Mouse (Mus musculus): ENCODE results near the gene Cdk18. TPM values are rescaled to one million over a fixed set of nuclear protein-coding genes. Genes with fewer than 3 reads are reported as not detected.

Gene Cdk18
- polyA plus RNA-seq, 1 experiment from 2014 or later: 0.82 TPM

DNA sequence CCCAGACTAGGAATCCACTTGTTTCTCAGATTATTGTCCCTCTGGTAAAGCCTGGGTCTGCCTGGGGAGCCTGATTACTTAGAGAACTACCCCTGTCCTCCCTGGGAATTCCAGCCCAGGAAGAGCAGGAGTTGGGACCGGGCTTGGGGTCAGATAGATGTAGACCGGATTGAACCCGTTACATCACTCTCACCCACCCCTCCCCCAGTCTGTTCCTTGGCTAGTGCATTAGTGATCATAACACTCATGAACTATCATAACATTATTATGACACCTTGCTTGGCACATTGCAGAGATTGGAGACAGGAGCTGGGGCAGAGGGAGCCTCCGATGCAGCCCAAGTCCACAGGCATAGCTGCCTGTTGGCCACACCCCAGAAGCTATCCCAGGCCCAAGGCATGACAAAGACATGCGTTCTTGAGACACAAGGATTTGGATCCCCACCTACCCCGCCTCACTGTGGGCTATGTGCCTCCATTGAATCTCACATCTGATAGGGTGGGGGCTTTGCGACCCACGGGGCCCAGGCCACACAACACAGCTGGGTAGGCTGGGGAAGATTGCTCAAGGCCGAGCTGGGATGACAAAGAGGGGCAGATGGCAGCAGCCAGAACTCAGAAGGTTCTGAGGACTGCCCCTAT lies 1.4 kb downstream of the Cdk18 start:
- ATAC-seq (ENCODE audit: low FRiP score) (0 out of 2 replicates have a peak, but pooled peaks have one; percentile 15), DNase-seq (ENCODE audit: low spot score) (no peak)
- no peaks in the 10 kb centered on the region for H3K36me3 ChIP-seq (ENCODE audit: control insufficient read depth, insufficient read depth, low read length)
- no peak overlapping the region for H3K4me3 ChIP-seq (ENCODE audit: low read depth, low read length)
- H3K4me1 ChIP-seq (replicated peaks; ENCODE audit: control insufficient read depth, insufficient read depth, low read length): peaks cover 9% of the 10 kb centered on the region
- H3K27ac ChIP-seq (ENCODE audit: low read depth, low read length): no peak overlapping the region
- no peaks in the 10 kb centered on the region for H3K9me3 ChIP-seq (ENCODE audit: control insufficient read depth, low read length)
- no peak overlapping the region for H3K4me2 ChIP-seq (replicated peaks; ENCODE audit: low read depth, low read length)
- H3K27me3 ChIP-seq (ENCODE audit: control insufficient read depth, insufficient read depth, low read length): peaks cover 20% of the 10 kb centered on the region
- WGBS: 60% methylated on average over 9 of the region's 9 CpGs
- H3K9ac ChIP-seq (ENCODE audit: low read depth, low read length): no peak overlapping the region

DNA sequence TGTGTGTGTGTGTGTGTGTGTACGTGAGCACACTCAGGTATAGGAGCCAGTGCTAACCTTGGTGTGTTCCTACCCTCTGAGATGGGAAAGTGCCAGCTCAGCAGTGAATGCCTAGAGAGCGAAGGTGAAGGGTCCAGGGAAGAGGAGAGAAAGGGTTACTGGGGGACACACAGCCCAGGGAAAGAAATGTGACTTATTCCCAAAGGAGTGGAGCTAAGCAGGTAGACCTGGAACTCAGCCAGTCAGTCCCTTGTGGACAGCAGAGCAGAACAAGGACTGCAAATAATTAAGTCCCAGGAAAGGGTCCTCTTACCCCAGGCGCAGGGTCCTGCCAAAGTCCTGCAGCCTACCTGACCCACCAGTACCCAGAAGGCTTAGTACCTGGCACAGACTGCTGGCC lies 2.6 kb downstream of the Cdk18 start:
- H3K27me3 ChIP-seq (ENCODE audit: control insufficient read depth, insufficient read depth, low read length): peaks cover 20% of the 10 kb centered on the region
- H3K4me2 ChIP-seq (replicated peaks; ENCODE audit: low read depth, low read length): no peak overlapping the region
- H3K9me3 ChIP-seq (ENCODE audit: control insufficient read depth, low read length): no peaks in the 10 kb centered on the region
- no peak for ATAC-seq (ENCODE audit: low FRiP score)
- no peak overlapping the region for H3K9ac ChIP-seq (ENCODE audit: low read depth, low read length)
- WGBS: 87% methylated on average over 3 of the region's 3 CpGs
- no peaks in the 10 kb centered on the region for H3K36me3 ChIP-seq (ENCODE audit: control insufficient read depth, insufficient read depth, low read length)
- DNase-seq (ENCODE audit: low spot score): no peak
- H3K4me3 ChIP-seq (ENCODE audit: low read depth, low read length): no peak overlapping the region
- H3K27ac ChIP-seq (ENCODE audit: low read depth, low read length): no peak overlapping the region
- H3K4me1 ChIP-seq (replicated peaks; ENCODE audit: control insufficient read depth, insufficient read depth, low read length): peaks cover 9% of the 10 kb centered on the region

DNA sequence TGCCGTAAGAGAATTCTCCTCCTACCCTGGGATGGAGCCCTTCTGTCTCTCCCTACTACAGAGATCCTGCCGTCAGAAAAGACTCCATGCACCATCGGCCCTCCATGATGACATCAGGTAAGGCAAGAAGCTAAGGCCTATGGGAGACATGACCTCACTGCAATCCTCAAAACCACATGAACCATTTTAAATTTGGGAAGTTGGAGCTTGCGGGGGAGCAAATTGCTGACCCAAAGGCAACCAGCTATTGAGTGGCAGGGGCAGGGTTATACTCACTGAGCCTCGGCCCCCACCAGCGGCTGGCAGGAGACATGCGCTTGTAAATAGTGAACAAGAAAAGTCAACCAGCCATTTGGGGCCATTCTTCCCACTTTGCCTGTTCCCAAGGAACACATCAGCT lies 3.9 kb downstream of the Cdk18 start:
- Histone ChIP-seq H3K4me1 (replicated peaks; ENCODE audit: control insufficient read depth, insufficient read depth, low read length) (peaks cover 9% of the 10 kb centered on the region), H3K27ac (ENCODE audit: low read depth, low read length) (no peak overlapping the region), H3K36me3 (ENCODE audit: control insufficient read depth, insufficient read depth, low read length) (no peaks in the 10 kb centered on the region), H3K9ac (ENCODE audit: low read depth, low read length) (no peak overlapping the region), H3K4me2 (replicated peaks; ENCODE audit: low read depth, low read length) (no peak overlapping the region), H3K4me3 (ENCODE audit: low read depth, low read length) (no peak overlapping the region), H3K27me3 (ENCODE audit: control insufficient read depth, insufficient read depth, low read length) (peaks cover 20% of the 10 kb centered on the region), H3K9me3 (ENCODE audit: control insufficient read depth, low read length) (no peaks in the 10 kb centered on the region)
- ATAC-seq (ENCODE audit: low FRiP score): no peak
- no peak for DNase-seq (ENCODE audit: low spot score)
- WGBS: 92% methylated on average over 7 of the region's 7 CpGs

DNA sequence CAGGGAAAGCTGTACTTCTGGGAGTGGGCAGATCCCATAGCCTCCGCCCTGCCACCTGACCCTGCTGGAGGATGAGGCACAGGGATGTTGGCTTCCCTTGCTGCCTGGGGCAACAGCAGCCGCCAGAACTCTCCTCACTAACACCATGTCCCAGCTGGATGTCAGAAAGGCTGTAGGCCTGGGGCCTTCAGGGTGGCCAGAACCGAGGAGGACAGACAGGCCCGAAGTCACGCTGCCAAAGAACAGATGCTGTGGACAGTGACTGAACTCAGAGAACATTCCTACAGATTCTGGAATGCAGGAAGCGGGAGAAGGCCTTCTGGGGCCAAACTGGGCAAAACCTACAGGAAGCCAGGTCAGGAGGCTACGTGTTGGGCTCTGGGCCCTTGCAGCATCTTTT lies 11.2 kb downstream of the Cdk18 start:
- Histone ChIP-seq H3K4me3 (ENCODE audit: low read depth, low read length) (no peak overlapping the region), H3K4me1 (replicated peaks; ENCODE audit: control insufficient read depth, insufficient read depth, low read length) (no peaks in the 10 kb centered on the region; the same call in 1 of the 2 replicates), H3K27ac (ENCODE audit: low read depth, low read length) (no peak overlapping the region), H3K4me2 (replicated peaks; ENCODE audit: low read depth, low read length) (no peak overlapping the region), H3K27me3 (ENCODE audit: control insufficient read depth, insufficient read depth, low read length) (no peaks in the 10 kb centered on the region), H3K36me3 (ENCODE audit: control insufficient read depth, insufficient read depth, low read length) (no peaks in the 10 kb centered on the region), H3K9me3 (ENCODE audit: control insufficient read depth, low read length) (no peaks in the 10 kb centered on the region), H3K9ac (ENCODE audit: low read depth, low read length) (no peak overlapping the region)
- ATAC-seq (ENCODE audit: low FRiP score) (no peak), DNase-seq (ENCODE audit: low spot score) (no peak)
- WGBS: 70% methylated on average over 7 of the region's 7 CpGs

DNA sequence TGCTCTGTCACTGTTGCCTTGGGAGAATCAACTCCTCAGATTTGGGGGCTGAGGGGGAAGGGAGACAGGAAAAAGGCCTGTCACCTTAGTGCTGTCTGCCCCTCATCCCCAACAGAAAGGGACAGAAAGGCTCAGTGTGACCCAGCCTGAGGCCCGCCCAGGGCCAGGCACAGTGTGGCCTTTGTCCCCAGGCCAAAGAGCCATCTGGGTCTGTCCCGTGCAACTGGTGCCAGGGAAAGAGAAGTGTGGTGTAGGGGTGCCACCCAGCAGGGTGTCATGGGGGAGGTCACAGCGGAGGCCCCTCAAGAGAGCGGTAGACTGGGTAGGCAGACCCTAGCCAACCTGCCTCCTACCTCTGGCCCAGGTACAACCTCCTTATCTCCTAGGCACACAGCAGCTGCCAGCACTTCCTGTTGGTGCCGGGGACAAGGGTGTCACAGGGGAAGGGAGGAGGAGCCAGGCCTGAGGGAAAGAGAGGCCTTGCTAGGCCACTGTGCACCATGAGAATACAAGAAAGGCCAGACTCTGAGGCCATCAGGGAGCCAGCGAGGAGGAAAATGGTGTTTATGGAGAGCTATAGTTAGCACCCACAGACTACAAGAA lies 13.6 kb downstream of the Cdk18 start:
- H3K4me2 ChIP-seq (replicated peaks; ENCODE audit: low read depth, low read length): no peak overlapping the region
- no peak overlapping the region for H3K9ac ChIP-seq (ENCODE audit: low read depth, low read length)
- no peak overlapping the region for H3K4me3 ChIP-seq (ENCODE audit: low read depth, low read length)
- no peaks in the 10 kb centered on the region for H3K27me3 ChIP-seq (ENCODE audit: control insufficient read depth, insufficient read depth, low read length)
- H3K4me1 ChIP-seq (replicated peaks; ENCODE audit: control insufficient read depth, insufficient read depth, low read length): no peaks in the 10 kb centered on the region; the same call in 1 of the 2 replicates
- H3K27ac ChIP-seq (ENCODE audit: low read depth, low read length): no peak overlapping the region
- H3K9me3 ChIP-seq (ENCODE audit: control insufficient read depth, low read length): no peaks in the 10 kb centered on the region
- no peaks in the 10 kb centered on the region for H3K36me3 ChIP-seq (ENCODE audit: control insufficient read depth, insufficient read depth, low read length)
- no peak for DNase-seq (ENCODE audit: low spot score)
- ATAC-seq (ENCODE audit: low FRiP score): no peak
- 74% methylated on average over 6 of the region's 6 CpGs for WGBS

DNA sequence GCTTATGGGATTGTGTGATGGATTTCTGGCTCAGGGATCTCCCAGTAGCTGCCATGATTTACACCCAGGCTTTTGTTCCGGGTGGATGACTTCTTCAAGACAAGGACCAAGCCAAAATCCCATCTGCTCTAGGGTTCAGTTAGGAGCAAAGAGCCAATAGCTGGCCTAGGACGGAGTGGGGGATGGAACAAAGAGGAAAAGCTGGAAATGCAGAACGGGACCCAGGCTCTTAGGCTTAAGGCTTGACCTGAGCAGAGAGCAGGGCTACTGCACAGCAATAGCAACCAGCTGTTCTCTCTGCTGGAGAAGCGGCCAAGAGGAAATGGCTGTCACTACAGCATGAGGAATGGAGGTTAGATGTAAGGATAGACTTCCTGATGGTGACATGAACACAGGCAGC lies 14.2 kb downstream of the Cdk18 start:
- no peak for ATAC-seq (ENCODE audit: low FRiP score)
- H3K9ac ChIP-seq (ENCODE audit: low read depth, low read length): no peak overlapping the region
- H3K27me3 ChIP-seq (ENCODE audit: control insufficient read depth, insufficient read depth, low read length): no peaks in the 10 kb centered on the region
- 56% methylated on average over 4 of the region's 4 CpGs for WGBS
- H3K4me2 ChIP-seq (replicated peaks; ENCODE audit: low read depth, low read length): no peak overlapping the region
- no peaks in the 10 kb centered on the region; the same call in 1 of the 2 replicates for H3K4me1 ChIP-seq (replicated peaks; ENCODE audit: control insufficient read depth, insufficient read depth, low read length)
- no peaks in the 10 kb centered on the region for H3K36me3 ChIP-seq (ENCODE audit: control insufficient read depth, insufficient read depth, low read length)
- H3K27ac ChIP-seq (ENCODE audit: low read depth, low read length): no peak overlapping the region
- no peak overlapping the region for H3K4me3 ChIP-seq (ENCODE audit: low read depth, low read length)
- H3K9me3 ChIP-seq (ENCODE audit: control insufficient read depth, low read length): no peaks in the 10 kb centered on the region
- DNase-seq (ENCODE audit: low spot score): no peak

DNA sequence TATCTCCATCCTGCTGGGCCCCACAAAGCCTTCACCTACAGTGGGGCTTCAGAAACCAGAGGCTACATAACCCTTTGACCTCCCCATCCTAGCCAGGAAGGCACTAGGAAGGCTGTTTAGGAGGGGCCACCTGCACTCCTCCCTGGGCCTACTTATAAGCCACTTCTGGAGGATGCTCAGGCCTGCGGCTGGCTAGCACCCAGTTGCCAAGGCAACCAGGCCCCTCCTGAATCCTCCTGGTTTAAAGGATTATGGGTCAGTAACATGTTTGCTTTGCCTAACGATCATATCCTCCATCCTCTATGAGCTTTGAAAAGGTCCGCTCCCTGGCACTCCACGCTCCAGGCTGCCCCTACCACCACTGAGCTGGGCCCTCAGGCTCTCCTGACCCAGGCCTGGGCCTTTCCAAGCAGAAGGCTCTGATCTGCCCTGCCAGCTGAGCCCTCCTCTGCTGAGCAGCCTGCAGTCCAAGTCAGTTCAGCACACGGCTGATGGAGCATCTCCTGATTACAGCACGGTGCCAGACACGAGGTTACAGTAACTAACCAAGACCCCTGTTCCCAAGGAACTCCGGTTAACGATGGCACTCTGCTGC lies 16.0 kb downstream of the Cdk18 start:
- 0 out of 2 replicates have a peak, but pooled peaks have one; percentile 14 for ATAC-seq (ENCODE audit: low FRiP score)
- Histone ChIP-seq H3K9ac (ENCODE audit: low read depth, low read length) (no peak overlapping the region), H3K27ac (ENCODE audit: low read depth, low read length) (no peak overlapping the region)

DNA sequence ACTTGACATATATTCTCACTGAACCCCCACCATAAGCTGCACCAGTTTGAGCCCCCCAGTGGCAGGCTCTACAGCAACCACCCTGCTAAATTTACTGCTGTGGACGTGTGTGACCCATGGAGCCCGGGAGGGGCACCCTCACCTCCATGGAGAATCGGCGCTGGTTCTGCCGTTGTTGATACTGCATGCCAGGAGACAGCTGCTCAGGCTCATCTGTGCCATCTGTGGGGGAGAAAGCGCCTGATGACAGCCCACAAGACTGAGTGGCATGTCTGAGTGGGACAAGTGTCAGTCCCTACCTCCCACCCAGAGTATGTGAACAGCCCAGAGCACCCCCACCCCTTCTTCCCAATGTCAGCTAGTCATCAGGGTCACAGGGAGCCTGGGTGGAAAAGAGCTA lies 17.6 kb downstream of the Cdk18 start:
- Histone ChIP-seq H3K4me3 (ENCODE audit: low read depth, low read length) (no peak overlapping the region), H3K9me3 (ENCODE audit: control insufficient read depth, low read length) (no peaks in the 10 kb centered on the region), H3K27ac (ENCODE audit: low read depth, low read length) (no peak overlapping the region), H3K36me3 (ENCODE audit: control insufficient read depth, insufficient read depth, low read length) (no peaks in the 10 kb centered on the region), H3K9ac (ENCODE audit: low read depth, low read length) (no peak overlapping the region), H3K4me1 (replicated peaks; ENCODE audit: control insufficient read depth, insufficient read depth, low read length) (no peaks in the 10 kb centered on the region; the same call in 1 of the 2 replicates), H3K4me2 (replicated peaks; ENCODE audit: low read depth, low read length) (no peak overlapping the region), H3K27me3 (ENCODE audit: control insufficient read depth, insufficient read depth, low read length) (no peaks in the 10 kb centered on the region)
- ATAC-seq (ENCODE audit: low FRiP score) (no peak), DNase-seq (ENCODE audit: low spot score) (no peak)
- WGBS: 87% methylated on average over 6 of the region's 6 CpGs

More for the DNA sequence above, 16.0 kb downstream of the Cdk18 start:
- H3K4me1 ChIP-seq (replicated peaks; ENCODE audit: control insufficient read depth, insufficient read depth, low read length): no peaks in the 10 kb centered on the region; the same call in 1 of the 2 replicates
- H3K9me3 ChIP-seq (ENCODE audit: control insufficient read depth, low read length): no peaks in the 10 kb centered on the region
- DNase-seq (ENCODE audit: low spot score): no peak
- no peaks in the 10 kb centered on the region for H3K36me3 ChIP-seq (ENCODE audit: control insufficient read depth, insufficient read depth, low read length)
- H3K4me2 ChIP-seq (replicated peaks; ENCODE audit: low read depth, low read length): no peak overlapping the region
- H3K4me3 ChIP-seq (ENCODE audit: low read depth, low read length): no peak overlapping the region
- WGBS: 67% methylated on average over 9 of the region's 9 CpGs
- H3K27me3 ChIP-seq (ENCODE audit: control insufficient read depth, insufficient read depth, low read length): no peaks in the 10 kb centered on the region

DNA sequence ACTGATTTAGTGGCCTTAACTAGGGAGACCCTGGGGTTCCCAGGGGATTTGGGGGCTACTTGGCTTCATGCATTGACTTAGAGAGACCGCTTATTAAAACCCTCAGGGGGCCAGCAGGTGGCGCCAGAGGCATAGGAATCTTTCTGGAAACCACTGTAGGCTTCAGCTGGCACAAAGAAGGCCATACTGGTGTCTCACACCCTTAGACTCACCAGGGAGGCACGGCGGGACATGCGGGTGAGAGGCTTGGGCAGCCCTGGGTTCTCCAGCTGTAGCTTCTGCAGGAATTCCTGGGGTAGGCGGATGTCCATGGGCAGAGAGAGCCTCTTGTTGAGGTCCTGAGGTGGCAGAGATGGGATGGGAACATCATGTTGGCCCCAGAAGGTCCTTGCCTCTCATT lies 18.2 kb downstream of the Cdk18 start:
- 25% methylated on average over 6 of the region's 6 CpGs for WGBS
- ATAC-seq (ENCODE audit: low FRiP score): peak; percentile 68
- H3K4me1 ChIP-seq (replicated peaks; ENCODE audit: control insufficient read depth, insufficient read depth, low read length): no peaks in the 10 kb centered on the region; the same call in 1 of the 2 replicates
- DNase-seq (ENCODE audit: low spot score): peak; percentile 95
- H3K9me3 ChIP-seq (ENCODE audit: control insufficient read depth, low read length): no peaks in the 10 kb centered on the region
- no peak overlapping the region for H3K4me2 ChIP-seq (replicated peaks; ENCODE audit: low read depth, low read length)
- no peak overlapping the region for H3K4me3 ChIP-seq (ENCODE audit: low read depth, low read length)
- no peaks in the 10 kb centered on the region for H3K27me3 ChIP-seq (ENCODE audit: control insufficient read depth, insufficient read depth, low read length)
- no peaks in the 10 kb centered on the region for H3K36me3 ChIP-seq (ENCODE audit: control insufficient read depth, insufficient read depth, low read length)
- H3K27ac ChIP-seq (ENCODE audit: low read depth, low read length): no peak overlapping the region
- no peak overlapping the region for H3K9ac ChIP-seq (ENCODE audit: low read depth, low read length)

Data from hindbrain, embryonic 11.5 days (tissue).